Mouse (Mus musculus) embryonic facial prominence, embryonic 10.5 days (tissue): ENCODE measurements at regions not wholly inside any gene's neighbourhood (a gene's known extent, or its start where the extent isn't known, plus 50 kb on each side); places are given as distances from the start of the nearest gene placed in this dataset.

Experiments
- DNase-seq: peaks from one replicate; pipeline ENCODE4 v3.0.0-alpha.2; 2017; ENCODE audit warnings: low spot score
- H3K27ac ChIP-seq: fragments of 300-500 bp; sonication (generic); replicated peaks from 2 replicates; pipeline ENCODE4 v1.5.1; 2016; ENCODE audit warnings: mild to moderate bottlenecking
- H3K27me3 ChIP-seq: fragments of 300-500 bp; sonication (generic); replicated peaks from 2 replicates; pipeline ENCODE4 v1.6.1; 2016; ENCODE audit warnings: low read depth, mild to moderate bottlenecking; ENCODE audit not compliant: poor library complexity, severe bottlenecking
- H3K36me3 ChIP-seq: fragments of 300-500 bp; sonication (generic); replicated peaks from 2 replicates; pipeline ENCODE4 v1.6.1; 2016; ENCODE audit warnings: mild to moderate bottlenecking, moderate library complexity
- H3K4me1 ChIP-seq: fragments of 300-500 bp; sonication (generic); 2 replicates; pipeline ENCODE4 v1.6.1; 2016
- H3K4me3 ChIP-seq: fragments of 300-500 bp; sonication (generic); 2 replicates; pipeline ENCODE4 v1.5.1; 2016; ENCODE audit warnings: mild to moderate bottlenecking, moderate library complexity
- H3K9me3 ChIP-seq: fragments of 300-500 bp; sonication (generic); 2 replicates; pipeline ENCODE4 v1.6.1; 2016; ENCODE audit warnings: mild to moderate bottlenecking
- WGBS: fragments of 180-500 bp; shearing (Covaris S2); methylation state at CpG from one replicate; pipeline ENCODE4 v1.1.7; 2016; 5-methylcytosine and 5-hydroxymethylcytosine counted together

GRCm38 (mm10) chrX:133787112-133787511 lies 63.7 kb upstream of the Tnmd start:
- Histone ChIP-seq H3K4me1 (no peaks in the 10 kb centered on the region), H3K4me3 (no peak overlapping the region), H3K9me3 (no peaks in the 10 kb centered on the region), H3K27me3 (0 out of 2 replicates have a peak, but pooled peaks cover 15% of the 10 kb centered on the region), H3K36me3 (no peaks in the 10 kb centered on the region), H3K27ac (no peak overlapping the region)
- no peak for DNase-seq
- 29% methylated on average over 1 of the region's 1 CpGs for WGBS

- 82% methylated on average over 1 of the region's 1 CpGs for WGBS
- DNase-seq: no peak
- no peaks in the 10 kb centered on the region for H3K4me1 ChIP-seq
- H3K4me3 ChIP-seq: no peak overlapping the region
- no peak overlapping the region for H3K27ac ChIP-seq
- no peaks in the 10 kb centered on the region for H3K9me3 ChIP-seq
- no peaks in the 10 kb centered on the region for H3K36me3 ChIP-seq
- peaks cover 51% of the 10 kb centered on the region for H3K27me3 ChIP-seq
Observed at GRCm38 (mm10) chrX:133754026-133754425, 65.2 kb upstream of the Pcdh19 start.

- Histone ChIP-seq H3K27me3 (peaks cover 38% of the 10 kb centered on the region), H3K27ac (no peak overlapping the region), H3K9me3 (no peaks in the 10 kb centered on the region), H3K36me3 (no peaks in the 10 kb centered on the region), H3K4me3 (no peak overlapping the region), H3K4me1 (no peaks in the 10 kb centered on the region)
- DNase-seq: no peak
- 95% methylated on average over 3 of the region's 3 CpGs for WGBS
Observed at GRCm38 (mm10) chrX:133752232-133752631, 63.4 kb upstream of the Pcdh19 start.

GRCm38 (mm10) chrX:133743446-133743845 lies 54.7 kb upstream of the Pcdh19 start:
- Histone ChIP-seq H3K9me3 (no peaks in the 10 kb centered on the region), H3K27me3 (no peaks in the 10 kb centered on the region; the same call in 1 of the 2 replicates), H3K36me3 (no peaks in the 10 kb centered on the region), H3K4me3 (no peak overlapping the region), H3K4me1 (no peaks in the 10 kb centered on the region), H3K27ac (no peak overlapping the region)
- no peak for DNase-seq

- Histone ChIP-seq H3K27ac (no peak overlapping the region), H3K4me3 (no peak overlapping the region), H3K9me3 (no peaks in the 10 kb centered on the region), H3K4me1 (no peaks in the 10 kb centered on the region), H3K27me3 (no peaks in the 10 kb centered on the region), H3K36me3 (no peaks in the 10 kb centered on the region)
- DNase-seq: no peak
- WGBS: 79% methylated on average over 6 of the region's 6 CpGs
Observed at GRCm38 (mm10) chrX:133738980-133739632, 50.3 kb upstream of the Pcdh19 start.
